Mouse (Mus musculus): Measurements from ENCODE around the gene Car5a. TPM values are rescaled to one million over a fixed set of nuclear protein-coding genes. Genes with fewer than 3 reads are reported as not detected.

Gene Car5a
- total and polyA plus RNA-seq, 3 experiments, result not detected

DNA sequence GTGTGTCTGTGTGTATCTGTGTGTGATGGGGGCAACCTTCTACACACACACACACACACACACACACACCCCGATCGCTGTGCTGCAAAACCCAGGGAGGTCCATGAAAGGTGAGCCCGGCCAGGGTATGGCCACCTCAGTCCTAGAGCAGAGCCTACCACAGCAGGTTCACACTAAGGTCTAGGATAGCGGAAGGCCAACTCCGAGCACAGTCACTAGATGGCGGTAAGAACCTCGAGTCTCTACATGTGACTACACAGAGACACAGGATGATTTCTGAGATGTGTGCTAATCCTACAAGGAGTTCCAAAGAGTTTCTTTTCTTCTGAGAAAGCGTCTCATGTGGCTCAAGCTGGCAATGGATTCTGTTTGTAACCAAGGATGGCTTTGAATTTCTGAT, 17.4 kb downstream of the Car5a start:
- H3K79me2 ChIP-seq (replicated peaks; ENCODE audit: control insufficient read depth, insufficient read depth, low read length), result no peaks in the 10 kb centered on the region
- H3K27me3 ChIP-seq (ENCODE audit: control insufficient read depth, insufficient read depth, low read length), result no peaks in the 10 kb centered on the region
- peak; percentile 42 to 56 for DNase-seq
- TF ChIP-seq POLR2A (IDR thresholded peaks at IDR 0.05; ENCODE audit: insufficient read depth, low read depth, low read length), result no peak
- TF ChIP-seq CTCF (IDR thresholded peaks at IDR 0.05), result peak; percentile 74
- intact Hi-C loops (cut with DNase I), result loop anchor here (5.0 to 10.0 kb wide), 2 partner anchors 55 to 213 kb away; no protein-coding TSS in a partner anchor
- no peak overlapping the region for H3K9ac ChIP-seq (ENCODE audit: low read depth, low read length)
- peaks cover 2% of the 10 kb centered on the region for H3K4me1 ChIP-seq (ENCODE audit: control insufficient read depth, insufficient read depth, low read length)
- H3K27ac ChIP-seq, result no peak overlapping the region
- H3K4me3 ChIP-seq, result no peak overlapping the region
- no peaks in the 10 kb centered on the region for H3K36me3 ChIP-seq (ENCODE audit: control insufficient read depth, insufficient read depth, low read length)
- WGBS, result 29% methylated on average over 8 of the region's 8 CpGs

- H3K79me2 ChIP-seq (replicated peaks; ENCODE audit: control insufficient read depth, insufficient read depth, low read length), result no peaks in the 10 kb centered on the region
- H3K36me3 ChIP-seq (ENCODE audit: control insufficient read depth, insufficient read depth, low read length), result no peaks in the 10 kb centered on the region
- H3K4me1 ChIP-seq (ENCODE audit: control insufficient read depth, insufficient read depth, low read length), result peaks cover 3% of the 10 kb centered on the region
- H3K9ac ChIP-seq (ENCODE audit: low read depth, low read length), result no peak overlapping the region
- H3K4me3 ChIP-seq, result no peak overlapping the region
- intact Hi-C loops (cut with DNase I), result loop anchor here (5.0 to 10.0 kb wide), 2 partner anchors 54 to 211 kb away; no protein-coding TSS in a partner anchor
- DNase-seq, result no peak
- TF ChIP-seq EP300 (IDR thresholded peaks at IDR 0.05; ENCODE audit: insufficient read depth, low read depth, low read length), result no peak
- TF ChIP-seq POLR2A (IDR thresholded peaks at IDR 0.05; ENCODE audit: insufficient read depth, low read depth, low read length), result no peak
- TF ChIP-seq CTCF (IDR thresholded peaks at IDR 0.05), result no peak
- H3K27me3 ChIP-seq (ENCODE audit: control insufficient read depth, insufficient read depth, low read length), result no peaks in the 10 kb centered on the region
- 57% methylated on average over 8 of the region's 8 CpGs for WGBS
- H3K27ac ChIP-seq, result no peak overlapping the region
Observed at GRCm38 (mm10) chr8:121926266-121926665, 18.4 kb downstream of the Car5a start.

DNA sequence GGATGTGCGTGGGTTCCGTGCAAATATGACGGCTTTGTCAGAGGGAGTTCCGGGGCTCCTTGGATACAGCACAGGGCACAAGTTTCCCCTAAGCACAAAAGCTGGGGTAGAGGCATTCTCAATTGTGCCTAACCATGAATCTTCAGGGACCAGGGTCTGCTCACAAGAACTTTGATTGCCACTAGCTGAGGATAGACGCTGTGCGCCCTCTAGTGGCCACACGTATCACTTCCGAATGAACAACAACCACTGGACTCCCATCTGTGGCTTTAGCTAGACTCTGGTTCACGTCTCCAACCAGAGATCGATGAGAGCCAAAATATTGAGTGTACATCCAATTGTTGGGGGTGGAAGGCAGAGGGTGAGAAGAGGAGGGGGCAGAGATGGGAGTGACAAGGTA, 19.1 kb downstream of the Car5a start:
- 27% methylated on average over 10 of the region's 10 CpGs for WGBS
- Histone ChIP-seq H3K27me3 (ENCODE audit: control insufficient read depth, insufficient read depth, low read length) (no peaks in the 10 kb centered on the region), H3K27ac (no peak overlapping the region), H3K79me2 (replicated peaks; ENCODE audit: control insufficient read depth, insufficient read depth, low read length) (no peaks in the 10 kb centered on the region), H3K9ac (ENCODE audit: low read depth, low read length) (no peak overlapping the region), H3K36me3 (ENCODE audit: control insufficient read depth, insufficient read depth, low read length) (no peaks in the 10 kb centered on the region), H3K4me1 (ENCODE audit: control insufficient read depth, insufficient read depth, low read length) (peaks cover 3% of the 10 kb centered on the region), H3K4me3 (no peak overlapping the region)
- DNase-seq, result peak; percentile 71 to 81
- intact Hi-C loops (cut with DNase I), result loop anchor here (1.0 to 10.0 kb wide), 3 partner anchors 53 to 211 kb away; no protein-coding TSS in a partner anchor
- TF ChIP-seq POLR2A (IDR thresholded peaks at IDR 0.05; ENCODE audit: insufficient read depth, low read depth, low read length) (no peak), EP300 (IDR thresholded peaks at IDR 0.05; ENCODE audit: insufficient read depth, low read depth, low read length) (peak; percentile 53; the same call in 1 of the 2 replicates), CTCF (IDR thresholded peaks at IDR 0.05) (peak; percentile 90)

- TF ChIP-seq EP300 (IDR thresholded peaks at IDR 0.05; ENCODE audit: insufficient read depth, low read depth, low read length) (no peak), POLR2A (IDR thresholded peaks at IDR 0.05; ENCODE audit: insufficient read depth, low read depth, low read length) (no peak), CTCF (IDR thresholded peaks at IDR 0.05) (no peak)
- Histone ChIP-seq H3K79me2 (replicated peaks; ENCODE audit: control insufficient read depth, insufficient read depth, low read length) (no peaks in the 10 kb centered on the region), H3K27me3 (ENCODE audit: control insufficient read depth, insufficient read depth, low read length) (no peaks in the 10 kb centered on the region), H3K36me3 (ENCODE audit: control insufficient read depth, insufficient read depth, low read length) (no peaks in the 10 kb centered on the region), H3K27ac (no peak overlapping the region), H3K4me3 (no peak overlapping the region), H3K4me1 (ENCODE audit: control insufficient read depth, insufficient read depth, low read length) (peaks cover 3% of the 10 kb centered on the region), H3K9ac (ENCODE audit: low read depth, low read length) (no peak overlapping the region)
- whole genome bisulfite sequencing, result 76% methylated on average over 5 of the region's 5 CpGs
- no peak for DNase-seq
- intact Hi-C loops (cut with DNase I), result loop anchor here (1.0 to 10.0 kb wide), 3 partner anchors 52 to 210 kb away; no protein-coding TSS in a partner anchor
Observed at GRCm38 (mm10) chr8:121924681-121925080, 20.0 kb downstream of the Car5a start.

GRCm38 (mm10) chr8:121922101-121922500, 22.6 kb downstream of the Car5a start:
- Histone ChIP-seq H3K36me3 (ENCODE audit: control insufficient read depth, insufficient read depth, low read length) (no peaks in the 10 kb centered on the region), H3K27me3 (ENCODE audit: control insufficient read depth, insufficient read depth, low read length) (no peaks in the 10 kb centered on the region), H3K4me3 (no peak overlapping the region), H3K9ac (ENCODE audit: low read depth, low read length) (no peak overlapping the region), H3K27ac (peak overlapping the region; percentile 53), H3K4me1 (ENCODE audit: control insufficient read depth, insufficient read depth, low read length) (peaks cover 3% of the 10 kb centered on the region), H3K79me2 (replicated peaks; ENCODE audit: control insufficient read depth, insufficient read depth, low read length) (no peaks in the 10 kb centered on the region)
- intact Hi-C loops (cut with DNase I), result loop anchor here (10.0 kb wide), 1 partner anchor 207 kb away; no protein-coding TSS in a partner anchor
- WGBS, result 26% methylated on average over 8 of the region's 8 CpGs
- TF ChIP-seq CTCF (IDR thresholded peaks at IDR 0.05), result no peak
- 0 out of 2 replicates have a peak, but pooled peaks have one; percentile 5 for TF ChIP-seq EP300 (IDR thresholded peaks at IDR 0.05; ENCODE audit: insufficient read depth, low read depth, low read length)
- DNase-seq, result peak; percentile 63 to 72

GRCm38 (mm10) chr8:121921582-121921981, 23.1 kb downstream of the Car5a start:
- intact Hi-C loops (cut with DNase I), result loop anchor here (10.0 kb wide), 1 partner anchor 207 kb away; no protein-coding TSS in a partner anchor

More at GRCm38 (mm10) chr8:121921582-121921981, 23.1 kb downstream of the Car5a start:
- WGBS, result 74% methylated on average over 8 of the region's 8 CpGs
- no peaks in the 10 kb centered on the region for H3K79me2 ChIP-seq (replicated peaks; ENCODE audit: control insufficient read depth, insufficient read depth, low read length)
- H3K4me3 ChIP-seq, result no peak overlapping the region
- H3K36me3 ChIP-seq (ENCODE audit: control insufficient read depth, insufficient read depth, low read length), result no peaks in the 10 kb centered on the region
- H3K4me1 ChIP-seq (ENCODE audit: control insufficient read depth, insufficient read depth, low read length), result peaks cover 3% of the 10 kb centered on the region
- H3K27me3 ChIP-seq (ENCODE audit: control insufficient read depth, insufficient read depth, low read length), result no peaks in the 10 kb centered on the region
- H3K27ac ChIP-seq, result peak overlapping the region; percentile 53
- no peak for DNase-seq
- no peak overlapping the region for H3K9ac ChIP-seq (ENCODE audit: low read depth, low read length)
- no peak for TF ChIP-seq POLR2A (IDR thresholded peaks at IDR 0.05; ENCODE audit: insufficient read depth, low read depth, low read length)
- TF ChIP-seq EP300 (IDR thresholded peaks at IDR 0.05; ENCODE audit: insufficient read depth, low read depth, low read length), result no peak
- no peak for TF ChIP-seq CTCF (IDR thresholded peaks at IDR 0.05)

Data from heart, adult 2 months (tissue).